Mouse (Mus musculus) thymus, postnatal 14 days (tissue): ENCODE measurements around the gene Acap2.

ENCODE experiments used
- DNase-seq: peaks from one replicate; pipeline ENCODE4 v3.0.0; 2021

Gene Acap2

GRCm38 (mm10) chr16:31167017-31167887, 33.8 kb downstream of the Acap2 start:
- DNase-seq, result no peak

GRCm38 (mm10) chr16:31165907-31166306, 35.1 kb downstream of the Acap2 start:
- DNase-seq, result no peak

- no peak for DNase-seq
Measured at GRCm38 (mm10) chr16:31165467-31165866, 35.6 kb downstream of the Acap2 start.

- DNase-seq, result no peak
Measured at GRCm38 (mm10) chr16:31164125-31164524, 36.9 kb downstream of the Acap2 start.

- DNase-seq, result no peak
Measured at GRCm38 (mm10) chr16:31160486-31160885, 40.6 kb downstream of the Acap2 start.

GRCm38 (mm10) chr16:31159491-31159890, 41.6 kb downstream of the Acap2 start:
- DNase-seq, result no peak

GRCm38 (mm10) chr16:31149841-31150240, 51.2 kb downstream of the Acap2 start:
- no peak for DNase-seq

- DNase-seq, result no peak
Measured at GRCm38 (mm10) chr16:31148891-31149290, 52.2 kb downstream of the Acap2 start.

GRCm38 (mm10) chr16:31147766-31148165, 53.3 kb downstream of the Acap2 start:
- DNase-seq, result no peak

GRCm38 (mm10) chr16:31141916-31142315, 59.1 kb downstream of the Acap2 start:
- no peak for DNase-seq

GRCm38 (mm10) chr16:31136616-31137253, 64.3 kb downstream of the Acap2 start:
- no peak for DNase-seq

- DNase-seq, result no peak
Measured at GRCm38 (mm10) chr16:31135519-31135918, 65.5 kb downstream of the Acap2 start.

GRCm38 (mm10) chr16:31131531-31131930, 69.5 kb downstream of the Acap2 start:
- DNase-seq, result no peak

GRCm38 (mm10) chr16:31128116-31128515, 72.9 kb downstream of the Acap2 start:
- DNase-seq, result no peak

- DNase-seq, result no peak
Measured at GRCm38 (mm10) chr16:31124991-31125390, 76.1 kb downstream of the Acap2 start.

- DNase-seq, result no peak
Measured at GRCm38 (mm10) chr16:31121612-31122011, 79.4 kb downstream of the Acap2 start.

- no peak for DNase-seq
Measured at GRCm38 (mm10) chr16:31113596-31113995, 87.4 kb downstream of the Acap2 start.

- no peak for DNase-seq
Measured at GRCm38 (mm10) chr16:31101352-31101751, 99.7 kb downstream of the Acap2 start.

- DNase-seq, result no peak
Measured at GRCm38 (mm10) chr16:31099906-31100305, 101.1 kb downstream of the Acap2 start.

GRCm38 (mm10) chr16:31094036-31094435, 107.0 kb downstream of the Acap2 start:
- no peak for DNase-seq

- no peak for DNase-seq
Measured at GRCm38 (mm10) chr16:31093186-31093585, 107.9 kb downstream of the Acap2 start.

GRCm38 (mm10) chr16:31081891-31082290, 119.2 kb downstream of the Acap2 start:
- no peak for DNase-seq

GRCm38 (mm10) chr16:31081125-31081664, 119.8 kb downstream of the Acap2 start, which contains the start of gene Xxylt1:
Xxylt1 (minus strand) TSS chr16:31081432.
- peak; percentile 96 for DNase-seq

GRCm38 (mm10) chr16:31080573-31081051, 120.4 kb downstream of the Acap2 start:
- DNase-seq, result no peak
